Mouse (Mus musculus): ENCODE measurements around the gene Gbp9.
A peak's percentile ranks its signal among the peaks of the same experiment; 100 is the strongest.

Gene Gbp9

DNA sequence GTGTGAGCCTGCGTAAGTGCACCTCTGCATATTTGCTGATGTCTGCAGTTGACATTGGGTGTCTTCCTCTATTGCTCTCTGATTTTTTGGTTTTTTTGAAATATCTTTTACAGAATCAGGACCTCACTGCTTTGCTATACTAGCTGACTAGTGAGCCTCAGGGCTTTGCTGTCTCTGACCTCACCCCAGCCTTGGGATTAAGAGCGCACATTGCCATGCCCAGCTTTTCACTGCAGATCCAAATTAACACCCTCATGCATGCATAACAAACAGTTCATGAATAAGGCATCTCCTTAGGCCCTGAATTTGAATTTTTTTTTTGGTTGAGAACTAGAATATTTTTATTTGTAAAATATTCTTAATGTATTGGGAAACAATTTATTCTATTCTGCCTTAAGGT is 84.1 kb downstream of the Gbp9 start:
- DNase-seq = no peak

DNA sequence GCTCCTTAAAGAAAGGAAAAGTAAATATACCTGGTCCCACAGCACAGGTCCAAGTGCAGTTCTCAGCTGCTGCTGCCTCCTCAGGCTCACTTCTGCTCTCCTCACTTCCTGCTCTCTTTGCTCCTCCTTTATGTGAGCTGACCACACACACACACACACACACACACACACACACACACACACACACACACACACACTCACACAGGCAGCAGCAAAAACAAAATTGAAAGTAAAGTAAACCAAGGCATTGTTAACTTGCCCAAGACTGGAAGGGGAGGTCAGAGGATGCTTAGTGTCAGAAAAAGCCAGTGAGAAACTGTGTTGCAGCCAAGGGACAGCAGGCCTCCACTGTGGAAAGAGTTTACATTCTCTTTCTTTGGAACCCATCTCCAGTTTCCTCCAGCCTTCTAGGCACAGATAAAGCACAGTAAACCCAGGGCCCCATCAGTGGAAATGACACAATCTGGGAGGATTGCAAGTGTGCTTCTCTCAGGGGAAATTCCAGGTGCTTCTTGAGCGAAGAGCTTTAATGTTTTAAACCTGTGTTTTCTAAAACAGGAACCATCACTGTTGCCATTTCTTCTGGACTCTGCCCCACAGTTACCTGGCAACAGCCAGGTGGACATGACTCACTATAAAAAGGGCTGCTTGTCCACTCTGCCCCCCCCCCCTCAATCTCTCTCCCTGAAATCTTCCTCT is 85.7 kb downstream of the Gbp9 start:
- DNase-seq = peak in 1 of 2 experiments; percentile 5

DNA sequence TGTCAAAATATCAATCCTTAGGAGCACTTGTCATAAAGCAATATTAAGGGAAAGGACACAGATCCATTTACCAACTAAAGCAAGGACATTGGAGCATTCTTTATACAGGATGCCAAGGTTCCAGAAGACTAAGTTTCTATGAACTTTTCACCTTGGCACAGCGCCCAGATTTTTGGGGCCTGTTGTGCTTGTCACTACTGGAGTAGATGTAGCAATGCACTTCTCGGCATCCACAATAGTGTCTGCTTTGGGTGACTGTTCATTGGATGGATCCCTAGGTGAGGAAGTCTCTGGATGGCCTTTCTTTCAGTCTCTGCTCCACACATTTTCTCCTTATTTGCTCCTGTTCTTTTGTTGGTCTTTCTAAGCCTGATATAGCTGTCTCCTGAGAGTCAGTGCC is 107.0 kb downstream of the Gbp9 start:
- DNase-seq = peak; percentile 23 to 70
